Mouse (Mus musculus): ENCODE data around the gene Mepce. TPM values are rescaled to one million over a fixed set of nuclear protein-coding genes. Genes with fewer than 3 reads are reported as not detected.

Mepce gene
- polyA plus RNA-seq, 1 experiment, result not detected

- Histone ChIP-seq H3K4me3 (ENCODE audit: insufficient read depth, low read depth, low read length) (no peak overlapping the region), H3K27ac (ENCODE audit: insufficient read depth, low read depth, low read length) (no peak overlapping the region), H3K4me1 (ENCODE audit: control insufficient read depth, insufficient read depth, low read length) (no peaks in the 10 kb centered on the region)
- TF ChIP-seq POLR2A (IDR thresholded peaks at IDR 0.05; ENCODE audit: insufficient read depth, low read depth, low read length), result no peak
- TF ChIP-seq CTCF (IDR thresholded peaks at IDR 0.05; ENCODE audit: insufficient read depth, low read depth, low read length), result no peak
- WGBS, result 84% methylated on average over 3 of the region's 3 CpGs
These were observed 13.5 kb upstream of the Mepce start for GRCm38 (mm10) chr5:137800917-137801316.

- Histone ChIP-seq H3K4me3 (ENCODE audit: insufficient read depth, low read depth, low read length) (no peak overlapping the region), H3K4me1 (ENCODE audit: control insufficient read depth, insufficient read depth, low read length) (no peaks in the 10 kb centered on the region), H3K27ac (ENCODE audit: insufficient read depth, low read depth, low read length) (no peak overlapping the region)
- TF ChIP-seq POLR2A (IDR thresholded peaks at IDR 0.05; ENCODE audit: insufficient read depth, low read depth, low read length) (no peak), CTCF (IDR thresholded peaks at IDR 0.05; ENCODE audit: insufficient read depth, low read depth, low read length) (no peak)
- WGBS, result 87% methylated on average over 3 of the region's 3 CpGs
These were observed 9.2 kb upstream of the Mepce start for GRCm38 (mm10) chr5:137796606-137797005.

GRCm38 (mm10) chr5:137791553-137791952, 4.1 kb upstream of the Mepce start:
- Histone ChIP-seq H3K4me1 (ENCODE audit: control insufficient read depth, insufficient read depth, low read length) (peaks cover 6% of the 10 kb centered on the region), H3K4me3 (ENCODE audit: insufficient read depth, low read depth, low read length) (no peak overlapping the region), H3K27ac (ENCODE audit: insufficient read depth, low read depth, low read length) (no peak overlapping the region)
- no peak for TF ChIP-seq POLR2A (IDR thresholded peaks at IDR 0.05; ENCODE audit: insufficient read depth, low read depth, low read length)
- TF ChIP-seq CTCF (IDR thresholded peaks at IDR 0.05; ENCODE audit: insufficient read depth, low read depth, low read length), result no peak

GRCm38 (mm10) chr5:137788946-137789531, 1.6 kb upstream of the Mepce start:
- Histone ChIP-seq H3K4me3 (ENCODE audit: insufficient read depth, low read depth, low read length) (no peak overlapping the region), H3K4me1 (ENCODE audit: control insufficient read depth, insufficient read depth, low read length) (peaks cover 18% of the 10 kb centered on the region), H3K27ac (ENCODE audit: insufficient read depth, low read depth, low read length) (no peak overlapping the region)
- TF ChIP-seq POLR2A (IDR thresholded peaks at IDR 0.05; ENCODE audit: insufficient read depth, low read depth, low read length) (no peak), CTCF (IDR thresholded peaks at IDR 0.05; ENCODE audit: insufficient read depth, low read depth, low read length) (no peak)
- WGBS, result 96% methylated on average over 2 of the region's 2 CpGs

- Histone ChIP-seq H3K4me3 (ENCODE audit: insufficient read depth, low read depth, low read length) (peak overlapping the region; percentile 43; the same call in 1 of the 2 replicates), H3K27ac (ENCODE audit: insufficient read depth, low read depth, low read length) (no peak overlapping the region), H3K4me1 (ENCODE audit: control insufficient read depth, insufficient read depth, low read length) (peaks cover 25% of the 10 kb centered on the region)
- 74% methylated on average over 24 of the region's 24 CpGs for WGBS
- TF ChIP-seq CTCF (IDR thresholded peaks at IDR 0.05; ENCODE audit: insufficient read depth, low read depth, low read length) (no peak), POLR2A (IDR thresholded peaks at IDR 0.05; ENCODE audit: insufficient read depth, low read depth, low read length) (no peak)
These were observed 716 bp upstream of the Mepce start for GRCm38 (mm10) chr5:137788171-137788570.

- TF ChIP-seq POLR2A (IDR thresholded peaks at IDR 0.05; ENCODE audit: insufficient read depth, low read depth, low read length), result peak; percentile 82
- 0 out of 2 replicates have a peak, but pooled peaks have one; percentile 23 for TF ChIP-seq CTCF (IDR thresholded peaks at IDR 0.05; ENCODE audit: insufficient read depth, low read depth, low read length)
- Histone ChIP-seq H3K4me1 (ENCODE audit: control insufficient read depth, insufficient read depth, low read length) (peaks cover 38% of the 10 kb centered on the region), H3K4me3 (ENCODE audit: insufficient read depth, low read depth, low read length) (peak overlapping the region; percentile 81), H3K27ac (ENCODE audit: insufficient read depth, low read depth, low read length) (peak overlapping the region; percentile 97)
- under 1% methylated on average over 79 of the region's 79 CpGs for WGBS
These were observed 1.1 kb downstream of the Mepce start for GRCm38 (mm10) chr5:137786109-137786942.

GRCm38 (mm10) chr5:137785164-137786031, 2.1 kb downstream of the Mepce start:
- peak overlapping the region; percentile 95 for H3K27ac ChIP-seq (ENCODE audit: insufficient read depth, low read depth, low read length)
- peak overlapping the region; percentile 81 for H3K4me3 ChIP-seq (ENCODE audit: insufficient read depth, low read depth, low read length)
- 1% methylated on average over 60 of the region's 62 CpGs for WGBS
- H3K4me1 ChIP-seq (ENCODE audit: control insufficient read depth, insufficient read depth, low read length), result peaks cover 38% of the 10 kb centered on the region
- TF ChIP-seq CTCF (IDR thresholded peaks at IDR 0.05; ENCODE audit: insufficient read depth, low read depth, low read length), result no peak
- TF ChIP-seq POLR2A (IDR thresholded peaks at IDR 0.05; ENCODE audit: insufficient read depth, low read depth, low read length), result no peak

GRCm38 (mm10) chr5:137784546-137784945, 2.9 kb downstream of the Mepce start:
- H3K4me1 ChIP-seq (ENCODE audit: control insufficient read depth, insufficient read depth, low read length), result peaks cover 41% of the 10 kb centered on the region
- no peak overlapping the region for H3K27ac ChIP-seq (ENCODE audit: insufficient read depth, low read depth, low read length)
- TF ChIP-seq CTCF (IDR thresholded peaks at IDR 0.05; ENCODE audit: insufficient read depth, low read depth, low read length), result no peak
- no peak for TF ChIP-seq POLR2A (IDR thresholded peaks at IDR 0.05; ENCODE audit: insufficient read depth, low read depth, low read length)
- peak overlapping the region; percentile 81 for H3K4me3 ChIP-seq (ENCODE audit: insufficient read depth, low read depth, low read length)
- WGBS, result 73% methylated on average over 14 of the region's 14 CpGs
